Mouse (Mus musculus) kidney, embryonic 16.5 days (tissue): ENCODE measurements around the gene Cmip. TPM values are rescaled to one million over a fixed set of nuclear protein-coding genes. Genes with fewer than 3 reads are reported as not detected.
A peak's percentile ranks its signal among the peaks of the same experiment; 100 is the strongest.

Source experiments
- ATAC-seq: fragments of 200-750 bp; cut with Nextera tagmentation; 2 replicates; pipeline ENCODE4 v1.8.0; 2017; ENCODE audit warnings: moderate TSS enrichment; ENCODE audit not compliant: low FRiP score, low TSS enrichment
- H3K27ac ChIP-seq: fragments of 300-500 bp; sonication (generic); 2 replicates; pipeline ENCODE4 v1.5.1; 2014; ENCODE audit warnings: low read length
- H3K27me3 ChIP-seq: fragments of 300-500 bp; sonication (generic); 2 replicates; pipeline ENCODE4 v1.6.1; 2014; ENCODE audit warnings: low read length, control low read depth, mixed read lengths; ENCODE audit not compliant: insufficient read depth
- H3K36me3 ChIP-seq: fragments of 300-500 bp; sonication (generic); 2 replicates; pipeline ENCODE4 v1.6.1; 2014; ENCODE audit warnings: low read length, control low read depth, mixed read lengths; ENCODE audit not compliant: insufficient read depth
- H3K4me1 ChIP-seq: fragments of 300-500 bp; sonication (generic); 2 replicates; pipeline ENCODE4 v1.6.1; 2014; ENCODE audit warnings: low read length, control low read depth, mixed read lengths; ENCODE audit not compliant: insufficient read depth
- H3K4me2 ChIP-seq: fragments of 300-500 bp; sonication (generic); replicated peaks from 2 replicates; pipeline ENCODE4 v1.6.1; 2014; ENCODE audit warnings: low read depth, low read length
- H3K4me3 ChIP-seq: fragments of 300-500 bp; sonication (generic); 2 replicates; pipeline ENCODE4 v1.5.1; 2014; ENCODE audit warnings: mild to moderate bottlenecking, low read length
- H3K9ac ChIP-seq: fragments of 300-500 bp; sonication (generic); replicated peaks from 2 replicates; pipeline ENCODE4 v1.6.1; 2014; ENCODE audit warnings: low read length
- H3K9me3 ChIP-seq: fragments of 300-500 bp; sonication (generic); 2 replicates; pipeline ENCODE4 v1.6.1; 2016; ENCODE audit warnings: low read length, control low read depth
- WGBS: fragments of 180-500 bp; shearing (Covaris S2); extraction: QIAGEN DNeasy Blood & Tissue Kit; methylation state at CpG from one replicate; pipeline ENCODE4 v1.1.7; 2014; 5-methylcytosine and 5-hydroxymethylcytosine counted together
- polyA plus RNA-seq: library from polyadenylated mRNA; unstranded; fragments of >200 nt; fragmentation: Nextera tagmentation; extraction: Ambion mirVana; gene quantifications from 2 replicates; pipeline ENCODE4 v1.2.1, GENCODE M21; 2015

Gene Cmip
- polyA plus RNA-seq, 1 experiment from 2014 or later, result 21.0 TPM

GRCm38 (mm10) chr8:117256292-117256938, 449 bp upstream of the Cmip start:
- H3K27me3 ChIP-seq, result no peaks in the 10 kb centered on the region
- H3K4me3 ChIP-seq, result peak overlapping the region; percentile 92
- H3K9ac ChIP-seq, result peak overlapping the region; percentile 94
- peaks cover 36% of the 10 kb centered on the region for H3K4me1 ChIP-seq
- peak overlapping the region; percentile 86 for H3K27ac ChIP-seq
- peak; percentile 92 for ATAC-seq
- H3K4me2 ChIP-seq, result peak overlapping the region; percentile 85
- no peaks in the 10 kb centered on the region for H3K9me3 ChIP-seq
- no peaks in the 10 kb centered on the region for H3K36me3 ChIP-seq
- WGBS, result 1% methylated on average over 47 of the region's 92 CpGs

- Histone ChIP-seq H3K9me3 (no peaks in the 10 kb centered on the region), H3K4me2 (peak overlapping the region; percentile 85), H3K27ac (peak overlapping the region; percentile 86), H3K9ac (peak overlapping the region; percentile 94), H3K4me3 (peak overlapping the region; percentile 92), H3K27me3 (no peaks in the 10 kb centered on the region), H3K36me3 (no peaks in the 10 kb centered on the region), H3K4me1 (peaks cover 51% of the 10 kb centered on the region)
- WGBS, result 4% methylated on average over 22 of the region's 22 CpGs
- ATAC-seq, result no peak
Observed at GRCm38 (mm10) chr8:117257821-117258575, 1.1 kb downstream of the Cmip start.

GRCm38 (mm10) chr8:117258576-117259040, 1.7 kb downstream of the Cmip start:
- Histone ChIP-seq H3K4me1 (peaks cover 53% of the 10 kb centered on the region), H3K4me2 (peak overlapping the region; percentile 85), H3K9ac (peak overlapping the region; percentile 94), H3K36me3 (no peaks in the 10 kb centered on the region), H3K9me3 (no peaks in the 10 kb centered on the region), H3K27me3 (no peaks in the 10 kb centered on the region), H3K4me3 (peak overlapping the region; percentile 92), H3K27ac (peak overlapping the region; percentile 86)
- WGBS, result 25% methylated on average over 6 of the region's 6 CpGs
- ATAC-seq, result no peak

DNA sequence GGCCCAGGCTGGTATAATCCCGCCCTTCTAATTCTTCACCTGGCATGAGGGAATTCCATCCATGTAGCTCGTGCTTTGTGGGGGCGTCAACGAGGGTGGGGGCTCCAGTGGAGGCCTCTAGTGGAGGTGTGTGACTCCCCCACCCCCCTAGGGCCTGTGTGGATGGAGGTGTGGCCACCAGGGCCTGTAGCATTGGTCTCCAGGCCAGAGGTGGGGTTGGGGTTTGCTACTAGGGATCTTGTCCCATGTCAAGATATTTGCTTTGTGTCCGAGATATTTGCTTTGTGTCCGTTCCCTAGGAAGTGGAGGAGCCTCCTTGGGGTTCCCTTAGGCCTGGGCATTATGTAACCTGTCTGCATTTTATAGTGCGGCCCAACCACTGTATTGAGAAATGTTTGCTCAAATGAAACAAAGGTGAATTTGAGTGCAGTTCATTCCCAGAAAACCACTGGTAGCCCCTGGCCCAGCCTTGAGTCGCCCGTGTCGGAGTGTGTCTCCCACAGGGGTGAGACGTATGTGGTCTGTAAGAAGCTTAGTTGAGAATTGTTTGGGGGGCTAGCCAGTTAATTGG, 2.7 kb downstream of the Cmip start:
- no peak for ATAC-seq
- peaks cover 55% of the 10 kb centered on the region for H3K4me1 ChIP-seq

GRCm38 (mm10) chr8:117260234-117260929, 3.5 kb downstream of the Cmip start:
- Histone ChIP-seq H3K9ac (no peak overlapping the region), H3K36me3 (no peaks in the 10 kb centered on the region), H3K27me3 (no peaks in the 10 kb centered on the region), H3K4me1 (peaks cover 59% of the 10 kb centered on the region), H3K4me2 (peak overlapping the region; percentile 85), H3K9me3 (no peaks in the 10 kb centered on the region), H3K4me3 (peak overlapping the region; percentile 15), H3K27ac (peak overlapping the region; percentile 51)
- ATAC-seq, result no peak
- WGBS, result 26% methylated on average over 14 of the region's 14 CpGs

More for the DNA sequence above, 2.7 kb downstream of the Cmip start:
- Histone ChIP-seq H3K9ac (peak overlapping the region; percentile 94), H3K4me2 (peak overlapping the region; percentile 85), H3K36me3 (no peaks in the 10 kb centered on the region), H3K9me3 (no peaks in the 10 kb centered on the region), H3K27ac (peak overlapping the region; percentile 51), H3K27me3 (no peaks in the 10 kb centered on the region), H3K4me3 (peak overlapping the region; percentile 92)
- 48% methylated on average over 11 of the region's 11 CpGs for WGBS

- H3K27ac ChIP-seq, result no peak overlapping the region
- peaks cover 58% of the 10 kb centered on the region for H3K4me1 ChIP-seq
- 40% methylated on average over 14 of the region's 14 CpGs for WGBS
- H3K9me3 ChIP-seq, result no peaks in the 10 kb centered on the region
- peak overlapping the region; percentile 85 for H3K4me2 ChIP-seq
- no peaks in the 10 kb centered on the region for H3K27me3 ChIP-seq
- H3K36me3 ChIP-seq, result no peaks in the 10 kb centered on the region
- ATAC-seq, result no peak
- 0 out of 2 replicates have a peak overlapping the region, but pooled peaks have one; percentile 25 for H3K9ac ChIP-seq
- peak overlapping the region; percentile 15; the same call in 1 of the 2 replicates for H3K4me3 ChIP-seq
Observed at GRCm38 (mm10) chr8:117260930-117261475, 4.1 kb downstream of the Cmip start.

GRCm38 (mm10) chr8:117261702-117262101, 4.8 kb downstream of the Cmip start:
- Histone ChIP-seq H3K36me3 (no peaks in the 10 kb centered on the region), H3K9me3 (no peaks in the 10 kb centered on the region), H3K27ac (no peak overlapping the region), H3K4me1 (peaks cover 56% of the 10 kb centered on the region), H3K4me3 (no peak overlapping the region), H3K4me2 (peak overlapping the region; percentile 85), H3K9ac (0 out of 2 replicates have a peak overlapping the region, but pooled peaks have one; percentile 9), H3K27me3 (no peaks in the 10 kb centered on the region)
- no peak for ATAC-seq
- WGBS, result 29% methylated on average over 9 of the region's 9 CpGs

DNA sequence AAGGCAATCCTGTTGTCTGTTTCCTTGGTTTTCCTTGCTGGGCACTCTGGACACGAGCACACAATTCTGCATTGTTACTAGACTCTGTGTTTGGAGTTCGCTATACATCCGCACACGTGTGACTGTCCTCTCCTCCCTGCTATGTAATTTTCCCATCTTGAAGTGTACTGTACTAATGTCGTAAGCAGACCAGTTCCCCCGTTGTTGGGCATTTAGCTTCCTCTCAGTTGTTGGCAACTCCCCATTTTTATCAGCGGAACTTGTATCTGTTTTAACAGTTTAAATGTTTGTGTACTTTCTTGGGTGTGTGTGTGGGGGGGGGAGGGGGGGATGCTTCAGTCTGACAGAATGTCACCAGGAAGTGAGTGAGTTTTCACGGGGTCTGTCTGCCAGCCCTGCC, 5.8 kb downstream of the Cmip start:
- Histone ChIP-seq H3K9me3 (no peaks in the 10 kb centered on the region), H3K4me3 (no peak overlapping the region), H3K9ac (no peak overlapping the region), H3K27me3 (no peaks in the 10 kb centered on the region), H3K27ac (no peak overlapping the region), H3K4me2 (no peak overlapping the region), H3K4me1 (peaks cover 56% of the 10 kb centered on the region), H3K36me3 (no peaks in the 10 kb centered on the region)
- whole genome bisulfite sequencing, result 57% methylated on average over 8 of the region's 8 CpGs
- ATAC-seq, result no peak

GRCm38 (mm10) chr8:117263442-117263841, 6.6 kb downstream of the Cmip start:
- no peak overlapping the region for H3K4me2 ChIP-seq
- H3K27ac ChIP-seq, result no peak overlapping the region
- H3K4me3 ChIP-seq, result no peak overlapping the region
- ATAC-seq, result no peak
- WGBS, result 73% methylated on average over 6 of the region's 6 CpGs
- H3K36me3 ChIP-seq, result no peaks in the 10 kb centered on the region
- H3K9ac ChIP-seq, result no peak overlapping the region
- H3K9me3 ChIP-seq, result no peaks in the 10 kb centered on the region
- H3K27me3 ChIP-seq, result no peaks in the 10 kb centered on the region
- H3K4me1 ChIP-seq, result peaks cover 53% of the 10 kb centered on the region
